Mouse (Mus musculus): ENCODE results near the gene Olfr1240.

Olfr1240 gene

DNA sequence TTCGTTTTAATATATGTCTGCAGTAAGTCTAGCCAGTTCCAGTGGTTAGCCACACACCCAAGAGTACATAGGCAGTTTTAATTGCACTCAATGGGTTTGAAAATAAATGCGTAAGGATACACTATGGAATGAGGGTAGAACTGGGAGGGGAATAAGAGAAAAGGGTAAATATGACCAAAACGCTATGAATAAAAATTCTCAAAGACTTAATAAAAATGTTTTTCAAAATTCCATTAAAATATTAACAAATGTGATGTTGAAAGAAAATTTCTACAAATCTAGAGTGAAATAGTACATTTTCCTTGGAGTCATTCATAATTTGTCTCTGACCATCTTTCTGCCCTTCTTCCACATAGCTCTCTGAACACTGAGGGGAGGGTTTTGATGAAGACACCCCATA is at the start of gene Olfr1240:
Gene Olfr1240 (minus strand): TSS at position 101 of the 400 bp plus-strand sequence.
- no peak for DNase-seq (ENCODE audit: low spot score)

DNA sequence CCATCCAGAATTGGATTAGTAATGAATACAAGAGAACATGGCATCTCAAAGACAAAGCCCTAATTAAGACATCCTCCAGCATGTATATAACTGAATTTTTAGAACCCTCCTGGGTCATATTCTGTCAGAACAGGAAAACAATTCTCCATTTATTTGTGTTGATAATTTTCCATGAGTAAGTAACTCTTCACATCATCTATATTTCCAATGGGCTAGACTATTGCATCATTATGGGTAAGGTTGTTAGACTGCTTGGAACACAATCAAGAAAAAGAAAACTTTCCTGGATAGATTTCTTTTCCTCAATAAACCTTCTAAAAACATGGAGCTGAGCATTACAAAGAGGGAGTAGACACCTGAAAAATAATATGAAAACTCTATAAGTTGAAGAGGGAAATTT is 44.2 kb upstream of the Olfr1240 start, which contains the start of gene Olfr1241:
Gene Olfr1241 (minus strand): TSS at position 101 of the 400 bp plus-strand sequence.
- DNase-seq (ENCODE audit: low spot score), result no peak

DNA sequence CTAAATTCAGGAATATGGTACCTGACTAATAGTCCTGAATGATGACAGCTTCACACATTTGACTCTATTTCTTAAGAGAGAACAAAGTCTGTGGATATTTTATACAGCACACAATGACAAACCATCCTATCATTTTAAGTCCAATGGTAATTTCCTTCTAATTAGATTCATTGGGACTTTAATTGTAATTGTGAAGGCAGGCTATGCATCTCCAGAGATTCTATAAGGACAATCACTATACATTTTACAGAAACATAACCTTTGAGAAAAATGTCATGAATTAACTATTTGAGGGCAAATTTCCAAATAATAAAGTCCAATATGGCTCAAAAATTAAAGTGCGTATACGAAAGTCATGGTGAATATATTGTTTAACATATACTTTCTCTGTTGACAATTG is 22.5 kb downstream of the Olfr1240 start, which contains the start of gene Olfr1239:
Gene Olfr1239 (minus strand): TSS at position 101 of the 400 bp plus-strand sequence.
- no peak for DNase-seq (ENCODE audit: low spot score)

DNA sequence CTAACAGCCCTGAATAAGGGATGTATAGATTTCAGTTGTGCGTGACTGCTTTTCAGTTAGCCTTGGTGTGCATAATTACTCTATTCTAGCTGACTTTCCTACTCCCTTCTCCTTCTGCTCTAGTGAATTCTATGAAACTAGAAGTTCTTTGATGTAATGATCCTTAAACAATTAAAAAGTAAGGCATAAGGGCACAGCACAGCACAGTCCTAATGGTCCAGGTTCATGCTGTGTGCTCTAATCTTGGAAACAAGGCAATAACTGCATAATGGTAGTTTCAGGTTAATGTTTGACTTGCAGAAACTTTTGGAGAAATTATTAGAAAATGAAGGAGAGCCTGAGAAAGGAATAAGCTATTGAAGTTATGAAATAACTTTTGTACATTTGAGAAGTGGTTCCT is 28.2 kb downstream of the Olfr1240 start:
- DNase-seq (ENCODE audit: low spot score), result no peak

DNA sequence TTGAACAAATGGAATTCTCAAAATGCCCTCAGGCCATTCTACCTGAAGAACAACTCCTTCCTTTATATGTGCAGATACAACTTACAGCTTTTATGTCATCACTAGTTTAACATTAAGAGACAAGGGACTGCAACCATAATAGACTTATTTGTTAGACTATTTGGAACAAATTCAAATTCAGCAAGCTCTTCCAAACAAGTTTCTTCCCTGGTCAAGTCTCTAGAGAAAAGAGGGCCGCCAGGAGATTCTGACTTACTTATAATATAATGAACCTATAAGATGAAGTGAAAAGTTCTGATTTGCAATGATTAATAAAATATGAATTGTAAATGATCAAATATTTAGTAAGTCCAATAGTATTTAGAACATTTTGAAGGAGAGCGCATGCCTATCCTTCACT is 33.2 kb downstream of the Olfr1240 start, which contains the start of gene Olfr1238:
Gene Olfr1238 (minus strand): TSS at position 101 of the 400 bp plus-strand sequence.
- DNase-seq (ENCODE audit: low spot score), result no peak

DNA sequence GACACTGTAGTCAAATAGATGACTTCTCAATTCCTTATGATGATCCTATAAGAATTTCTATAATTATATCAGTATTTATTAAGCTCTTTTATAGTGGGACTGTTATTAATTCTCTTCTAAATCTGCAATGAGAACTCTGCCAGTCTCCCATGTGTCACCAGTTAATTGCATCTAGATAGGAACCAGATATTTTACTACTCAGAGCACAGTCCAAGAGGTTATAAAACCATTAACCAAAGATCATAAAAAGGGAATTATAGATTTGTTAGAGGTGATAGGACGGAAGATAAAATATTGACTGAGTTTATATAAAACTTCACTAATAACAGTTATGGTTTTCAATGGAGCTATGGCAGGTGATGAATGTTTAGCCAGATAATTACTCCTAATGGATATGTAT is 41.9 kb downstream of the Olfr1240 start:
- no peak for DNase-seq (ENCODE audit: low spot score)
